Comparison of ENCODE assay signal across 8 mouse cellular contexts in the genomic region with DNA sequence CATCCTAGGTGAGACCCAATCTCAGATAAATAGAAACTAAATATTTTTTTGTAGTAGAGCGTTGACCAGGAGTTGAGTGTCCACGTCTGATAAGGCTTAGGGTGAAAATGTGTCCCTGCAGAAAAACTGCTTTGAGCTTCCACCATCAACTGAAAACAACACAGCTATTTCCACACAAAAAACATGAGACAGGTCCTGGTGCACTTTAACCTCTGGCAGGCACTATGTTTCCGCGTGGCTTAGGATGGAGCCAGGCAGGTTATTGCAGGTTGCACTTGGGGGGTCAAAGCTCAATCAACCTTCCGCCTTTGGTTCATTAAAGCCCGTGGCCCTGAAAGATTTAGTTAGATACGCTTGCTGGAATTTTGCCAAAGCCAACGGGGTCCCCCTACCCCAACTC. TPM values are rescaled to one million over a fixed set of nuclear protein-coding genes. Genes with fewer than 3 reads are reported as not detected.
DNase-seq lines count a peak whose midpoint lies in the region; ATAC-seq and TF ChIP-seq lines count a peak whose summit lies in the region.

No protein-coding gene starts in this region.

- no peak for TF ChIP-seq CTCF in kidney, postnatal 0 days (IDR thresholded peaks at IDR 0.05; ENCODE audit: low read depth)

- peaks cover 44% of the 10 kb centered on the region for H3K4me1 ChIP-seq in hindbrain, embryonic 10.5 days (replicated peaks)
- H3K4me1 ChIP-seq in hindbrain, embryonic 11.5 days (replicated peaks; ENCODE audit: control insufficient read depth, insufficient read depth, low read length) = peaks cover 5% of the 10 kb centered on the region
- peaks cover 8% of the 10 kb centered on the region for H3K4me1 ChIP-seq in forebrain, embryonic 11.5 days (replicated peaks; ENCODE audit: control insufficient read depth, insufficient read depth, low read length)
- H3K4me1 ChIP-seq in kidney, postnatal 0 days (replicated peaks; ENCODE audit: insufficient read depth, low read length) = peaks cover 11% of the 10 kb centered on the region; the same call in 1 of the 2 replicates
- peaks cover 16% of the 10 kb centered on the region for H3K4me1 ChIP-seq in neural tube, embryonic 12.5 days

- H3K36me3 ChIP-seq in hindbrain, embryonic 10.5 days = peaks cover under 1% of the 10 kb centered on the region; the same call in 1 of the 2 replicates
- H3K36me3 ChIP-seq in hindbrain, embryonic 11.5 days (ENCODE audit: control insufficient read depth, insufficient read depth, low read length) = no peaks in the 10 kb centered on the region
- no peaks in the 10 kb centered on the region for H3K36me3 ChIP-seq in forebrain, embryonic 11.5 days (ENCODE audit: control insufficient read depth, insufficient read depth, low read length)
- no peaks in the 10 kb centered on the region for H3K36me3 ChIP-seq in kidney, postnatal 0 days (ENCODE audit: insufficient read depth, low read length)
- H3K36me3 ChIP-seq in neural tube, embryonic 12.5 days = no peaks in the 10 kb centered on the region

- H3K9me3 ChIP-seq in hindbrain, embryonic 10.5 days = no peaks in the 10 kb centered on the region
- H3K9me3 ChIP-seq in hindbrain, embryonic 11.5 days (ENCODE audit: control insufficient read depth, low read length) = no peaks in the 10 kb centered on the region
- H3K9me3 ChIP-seq in forebrain, embryonic 11.5 days (ENCODE audit: control insufficient read depth, low read length) = no peaks in the 10 kb centered on the region
- no peaks in the 10 kb centered on the region for H3K9me3 ChIP-seq in kidney, postnatal 0 days (replicated peaks; ENCODE audit: low read length)
- no peaks in the 10 kb centered on the region for H3K9me3 ChIP-seq in neural tube, embryonic 12.5 days

- peak overlapping the region; percentile 87 for H3K4me3 ChIP-seq in hindbrain, embryonic 10.5 days
- H3K4me3 ChIP-seq in hindbrain, embryonic 11.5 days (ENCODE audit: low read depth, low read length) = no peak overlapping the region
- no peak overlapping the region for H3K4me3 ChIP-seq in forebrain, embryonic 11.5 days (ENCODE audit: low read depth, low read length)
- 0 out of 2 replicates have a peak overlapping the region, but pooled peaks have one; percentile 2 for H3K4me3 ChIP-seq in kidney, postnatal 0 days (replicated peaks; ENCODE audit: low read depth, low read length)
- no peak overlapping the region for H3K4me3 ChIP-seq in neural tube, embryonic 12.5 days

- H3K4me2 ChIP-seq in hindbrain, embryonic 11.5 days (replicated peaks; ENCODE audit: low read depth, low read length) = no peak overlapping the region
- H3K4me2 ChIP-seq in forebrain, embryonic 11.5 days (ENCODE audit: low read depth, low read length, severe bottlenecking) = 0 out of 2 replicates have a peak overlapping the region, but pooled peaks have one; percentile 21
- peak overlapping the region; percentile 74 for H3K4me2 ChIP-seq in kidney, postnatal 0 days (ENCODE audit: low read length)
- peak overlapping the region; percentile 84 for H3K4me2 ChIP-seq in neural tube, embryonic 12.5 days (replicated peaks)

- DNase-seq in hindbrain, embryonic 10.5 days (ENCODE audit: low spot score) = no peak
- DNase-seq in hindbrain, embryonic 11.5 days (ENCODE audit: low spot score) = no peak
- DNase-seq in forebrain, embryonic 11.5 days (ENCODE audit: low spot score) = no peak
- no peak for DNase-seq in kidney, postnatal 0 days (ENCODE audit: low spot score)
- no peak for DNase-seq in gastrocnemius, adult 18-20 months (ENCODE audit: low spot score)
- no peak for DNase-seq in layer of hippocampus, postnatal 10 days (ENCODE audit: low spot score in 2 of 2)

- 68% methylated on average over 8 of the region's 8 CpGs for WGBS in hindbrain, embryonic 10.5 days
- 65% methylated on average over 8 of the region's 8 CpGs for WGBS in hindbrain, embryonic 11.5 days
- WGBS in forebrain, embryonic 11.5 days = 60% methylated on average over 8 of the region's 8 CpGs
- WGBS in kidney, postnatal 0 days = 44% methylated on average over 8 of the region's 8 CpGs
- 55% methylated on average over 8 of the region's 8 CpGs for WGBS in neural tube, embryonic 12.5 days

- H3K9ac ChIP-seq in hindbrain, embryonic 11.5 days (ENCODE audit: low read depth, low read length) = no peak overlapping the region
- no peak overlapping the region for H3K9ac ChIP-seq in forebrain, embryonic 11.5 days (ENCODE audit: low read length)
- H3K9ac ChIP-seq in kidney, postnatal 0 days (ENCODE audit: low read depth, low read length) = no peak overlapping the region
- no peak overlapping the region for H3K9ac ChIP-seq in neural tube, embryonic 12.5 days

- no peak overlapping the region for H3K27ac ChIP-seq in hindbrain, embryonic 10.5 days
- no peak overlapping the region for H3K27ac ChIP-seq in hindbrain, embryonic 11.5 days (ENCODE audit: low read depth, low read length)
- H3K27ac ChIP-seq in forebrain, embryonic 11.5 days (ENCODE audit: low read depth, low read length) = no peak overlapping the region
- H3K27ac ChIP-seq in kidney, postnatal 0 days = peak overlapping the region; percentile 82; the same call in 1 of the 2 replicates
- no peak overlapping the region for H3K27ac ChIP-seq in neural tube, embryonic 12.5 days

- H3K27me3 ChIP-seq in hindbrain, embryonic 10.5 days (ENCODE audit: insufficient read depth, poor library complexity, severe bottlenecking) = peaks cover 30% of the 10 kb centered on the region
- peaks cover 7% of the 10 kb centered on the region; the same call in 1 of the 2 replicates for H3K27me3 ChIP-seq in hindbrain, embryonic 11.5 days (ENCODE audit: control insufficient read depth, insufficient read depth, low read length)
- peaks cover 4% of the 10 kb centered on the region; the same call in 1 of the 2 replicates for H3K27me3 ChIP-seq in forebrain, embryonic 11.5 days (ENCODE audit: control insufficient read depth, insufficient read depth, low read length)
- no peaks in the 10 kb centered on the region for H3K27me3 ChIP-seq in kidney, postnatal 0 days (ENCODE audit: insufficient read depth, low read length)
- 0 out of 2 replicates have a peak, but pooled peaks cover 10% of the 10 kb centered on the region for H3K27me3 ChIP-seq in neural tube, embryonic 12.5 days (replicated peaks)

- no peak for ATAC-seq in hindbrain, embryonic 11.5 days (ENCODE audit: low FRiP score)
- no peak for ATAC-seq in forebrain, embryonic 11.5 days (replicated peaks; ENCODE audit: low FRiP score)
- ATAC-seq in kidney, postnatal 0 days (replicated peaks; ENCODE audit: low FRiP score, low read depth) = no peak
- ATAC-seq in neural tube, embryonic 12.5 days (ENCODE audit: low FRiP score, low read depth) = no peak
- ATAC-seq in granulocyte monocyte progenitor cell, adult 5-6 weeks (replicated peaks; ENCODE audit: poor library complexity, severe bottlenecking) = no peak

RNA-seq across cellular contexts. Expression of a gene that starts 1.1 kb away (rescaled TPM):
- polyA plus RNA-seq in hindbrain, embryonic 10.5 days (2016; fragmentation: Nextera tagmentation; extraction: Ambion mirVana) = 10.4 and 16.4 TPM in 2 replicates
- polyA plus RNA-seq in hindbrain, embryonic 11.5 days (2014; fragmentation: Nextera tagmentation; extraction: Ambion mirVana) = 21.7 and 26.1 TPM in 2 replicates
- 16.2 and 16.9 TPM in 2 replicates for polyA plus RNA-seq in forebrain, embryonic 11.5 days (2014; fragmentation: Nextera tagmentation; extraction: Ambion mirVana)
- polyA plus RNA-seq in kidney, postnatal 0 days (2015; fragmentation: Nextera tagmentation; extraction: Ambion mirVana) = 16.1 and 19.8 TPM in 2 replicates
- polyA plus RNA-seq in neural tube, embryonic 12.5 days (2016; fragmentation: Nextera tagmentation; extraction: Ambion mirVana) = 29.5 and 38.7 TPM in 2 replicates
- 68.9 and 84.9 TPM in 2 replicates for total RNA-seq in granulocyte monocyte progenitor cell, adult 5-6 weeks (2014; fragmentation: Nextera tagmentation)
- total RNA-seq in granulocyte monocyte progenitor cell, adult 5-6 weeks (2017) = 46.1 and 49.3 TPM in 2 replicates
- 1 to 10 TPM; 5.0 to 5.4 TPM for total RNA-seq in gastrocnemius, adult 18-20 months (2021)
- 10 to 100 TPM; 66.3 to 68.3 TPM for total RNA-seq in layer of hippocampus, postnatal 10 days (2021)

RNA-seq across cellular contexts. Expression of a gene that starts 2.9 kb away (rescaled TPM):
- polyA plus RNA-seq in hindbrain, embryonic 10.5 days (2016; fragmentation: Nextera tagmentation; extraction: Ambion mirVana) = 79.1 and 90.4 TPM in 2 replicates
- 48.0 and 54.2 TPM in 2 replicates for polyA plus RNA-seq in hindbrain, embryonic 11.5 days (2014; fragmentation: Nextera tagmentation; extraction: Ambion mirVana)
- 51.8 and 52.1 TPM in 2 replicates for polyA plus RNA-seq in forebrain, embryonic 11.5 days (2014; fragmentation: Nextera tagmentation; extraction: Ambion mirVana)
- polyA plus RNA-seq in kidney, postnatal 0 days (2015; fragmentation: Nextera tagmentation; extraction: Ambion mirVana) = 69.3 and 69.5 TPM in 2 replicates
- polyA plus RNA-seq in neural tube, embryonic 12.5 days (2016; fragmentation: Nextera tagmentation; extraction: Ambion mirVana) = 109 and 112 TPM in 2 replicates
- total RNA-seq in granulocyte monocyte progenitor cell, adult 5-6 weeks (2014; fragmentation: Nextera tagmentation) = 46.0 and 52.2 TPM in 2 replicates
- 84.9 and 91.7 TPM in 2 replicates for total RNA-seq in granulocyte monocyte progenitor cell, adult 5-6 weeks (2017)
- total RNA-seq in gastrocnemius, adult 18-20 months (2021) = 10 to 100 TPM; 89.2 to 94.8 TPM
- total RNA-seq in layer of hippocampus, postnatal 10 days (2021) = 100 to 1,000 TPM in 1 of 2 experiments, 10 to 100 TPM in 1; 96.6 to 101 TPM

Comparison
In these comparisons a context has a peak if more than half of its experiments do, and no peak if none do; other contexts are left out.
1. H3K4me3 ChIP-seq: peak in hindbrain, embryonic 10.5 days (single experiment) and kidney, postnatal 0 days (single experiment); none in hindbrain, embryonic 11.5 days (single experiment), forebrain, embryonic 11.5 days (single experiment) and neural tube, embryonic 12.5 days (single experiment).